In the genomic region with DNA sequence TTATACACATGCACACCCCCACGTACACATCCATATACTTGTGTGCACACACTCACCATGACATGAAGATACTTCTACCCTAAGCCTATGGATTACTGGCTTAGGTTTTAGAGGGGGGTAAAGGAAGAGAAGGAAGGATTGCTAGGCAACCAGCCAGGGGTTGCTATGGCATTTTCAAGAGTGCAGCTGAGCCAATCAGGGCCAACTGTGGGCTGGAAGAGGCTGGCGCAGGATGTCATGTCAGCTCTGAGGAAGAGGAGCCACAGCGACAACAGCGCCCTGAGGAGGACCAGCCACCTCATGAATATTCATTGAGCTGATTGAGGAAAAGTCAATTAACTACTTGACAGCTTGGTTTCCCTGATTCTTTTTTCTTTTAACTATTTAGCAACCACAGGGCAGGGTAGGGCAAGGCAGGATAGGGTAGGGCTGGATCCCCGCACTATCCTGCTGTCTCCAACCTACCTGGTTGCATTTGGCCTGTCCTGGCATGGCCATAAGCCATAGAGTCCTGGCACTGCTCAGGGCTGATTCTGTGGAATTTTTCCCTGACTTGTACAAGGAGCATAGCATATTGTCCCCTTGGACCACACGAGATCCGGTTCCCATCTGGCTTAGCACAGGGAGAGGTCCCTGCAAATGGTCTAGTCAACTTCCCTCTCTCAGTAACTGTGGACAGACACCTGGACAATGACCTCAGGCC, we compare ENCODE assay signal across 12 mouse cellular contexts. TPM values are rescaled to one million over a fixed set of nuclear protein-coding genes. Genes with fewer than 3 reads are reported as not detected.
DNase-seq lines count a peak whose midpoint lies in the region; ATAC-seq and TF ChIP-seq lines count a peak whose summit lies in the region.
"Had no signal": no experiment of that assay in that cellular context is flagged by ENCODE, and none has a peak within 500 bp of the region (broad histone marks: within the 10 kb centered on the region; RNA-seq: fewer than 3 reads in every experiment).

No protein-coding gene starts in this region.

- TF ChIP-seq CTCF in heart, adult 2 months (IDR thresholded peaks at IDR 0.05) = no peak

- intact Hi-C loops in heart, adult 2 months (cut with DNase I) = no loop called here

- H3K9ac ChIP-seq in midbrain, embryonic 14.5 days (replicated peaks; ENCODE audit: low read length) = no peak overlapping the region
- no peak overlapping the region for H3K9ac ChIP-seq in heart, adult 2 months (ENCODE audit: low read depth, low read length)

- H3K27me3 ChIP-seq in forebrain, embryonic 10.5 days (ENCODE audit: poor library complexity, severe bottlenecking) = no peaks in the 10 kb centered on the region
- no peaks in the 10 kb centered on the region for H3K27me3 ChIP-seq in midbrain, embryonic 14.5 days (ENCODE audit: control insufficient read depth, insufficient read depth, low read length)
- no peaks in the 10 kb centered on the region for H3K27me3 ChIP-seq in heart, adult 2 months (ENCODE audit: control insufficient read depth, insufficient read depth, low read length)

- peak overlapping the region; percentile 34 for H3K4me2 ChIP-seq in midbrain, embryonic 14.5 days (ENCODE audit: low read length)

- H3K36me3 ChIP-seq in forebrain, embryonic 10.5 days (replicated peaks) = peaks cover 92% of the 10 kb centered on the region
- no peaks in the 10 kb centered on the region for H3K36me3 ChIP-seq in midbrain, embryonic 14.5 days (ENCODE audit: control insufficient read depth, insufficient read depth, low read length)
- no peaks in the 10 kb centered on the region for H3K36me3 ChIP-seq in heart, adult 2 months (ENCODE audit: control insufficient read depth, insufficient read depth, low read length)

- H3K9me3 ChIP-seq in forebrain, embryonic 10.5 days = no peaks in the 10 kb centered on the region
- H3K9me3 ChIP-seq in midbrain, embryonic 14.5 days (ENCODE audit: control insufficient read depth, low read length) = no peaks in the 10 kb centered on the region

- no peaks in the 10 kb centered on the region for H3K79me2 ChIP-seq in heart, adult 2 months (replicated peaks; ENCODE audit: control insufficient read depth, insufficient read depth, low read length)

- peak overlapping the region; percentile 26; the same call in 1 of the 2 replicates for H3K27ac ChIP-seq in forebrain, embryonic 10.5 days
- H3K27ac ChIP-seq in midbrain, embryonic 14.5 days (replicated peaks; ENCODE audit: low read depth, low read length) = peak overlapping the region; percentile 82
- no peak overlapping the region for H3K27ac ChIP-seq in heart, adult 2 months
- H3K27ac ChIP-seq: kidney, postnatal 0 days had no signal

- 53% methylated on average over 7 of the region's 7 CpGs for WGBS in forebrain, embryonic 10.5 days
- WGBS in midbrain, embryonic 14.5 days = 17% methylated on average over 7 of the region's 7 CpGs
- 47% methylated on average over 7 of the region's 7 CpGs for WGBS in heart, adult 2 months

- no peak for TF ChIP-seq POLR2A in heart, adult 2 months (IDR thresholded peaks at IDR 0.05; ENCODE audit: insufficient read depth, low read depth, low read length)

- ATAC-seq in midbrain, embryonic 14.5 days (ENCODE audit: low FRiP score, low TSS enrichment) = peak; percentile 89

- peak; percentile 66 to 76 for DNase-seq in cerebellum, adult 18-20 months
- no peak for DNase-seq in forebrain, embryonic 10.5 days (ENCODE audit: extremely low spot score, low spot score)
- DNase-seq in layer of hippocampus, adult 18-20 months (ENCODE audit: low spot score in 2 of 2) = peak; percentile 81 to 82
- peak; percentile 89 for DNase-seq in midbrain, embryonic 14.5 days
- DNase-seq in thymus, postnatal 25 days = no peak
- no peak for DNase-seq in kidney, adult 8-10 months
- no peak for DNase-seq in heart, adult 2 months
- DNase-seq in heart, adult 9 months (ENCODE audit: low spot score in 2 of 2) = no peak
- DNase-seq: adrenal gland, postnatal 36 days had no signal

- H3K4me1 ChIP-seq in forebrain, embryonic 10.5 days = peaks cover 33% of the 10 kb centered on the region
- H3K4me1 ChIP-seq in midbrain, embryonic 14.5 days (ENCODE audit: control insufficient read depth, insufficient read depth, low read length) = peaks cover 38% of the 10 kb centered on the region
- H3K4me1 ChIP-seq in heart, adult 2 months (ENCODE audit: control insufficient read depth, insufficient read depth, low read length) = no peaks in the 10 kb centered on the region

- no peak for TF ChIP-seq EP300 in heart, adult 2 months (IDR thresholded peaks at IDR 0.05; ENCODE audit: insufficient read depth, low read depth, low read length)

- H3K4me3 ChIP-seq in forebrain, embryonic 10.5 days = no peak overlapping the region; the same call in 1 of the 2 replicates
- H3K4me3 ChIP-seq in midbrain, embryonic 14.5 days (replicated peaks; ENCODE audit: low read depth, low read length) = no peak overlapping the region
- no peak overlapping the region for H3K4me3 ChIP-seq in heart, adult 2 months

RNA-seq across cellular contexts. Expression of a gene that starts 41.2 kb away (rescaled TPM):
- 47.4 and 56.6 TPM in 2 replicates for polyA plus RNA-seq in forebrain, embryonic 10.5 days (2016; fragmentation: Nextera tagmentation; extraction: Ambion mirVana)
- 10 to 100 TPM; 50.9 to 55.6 TPM for total RNA-seq in layer of hippocampus, adult 18-20 months (2021)
- polyA plus RNA-seq in midbrain, embryonic 14.5 days (2014; fragmentation: Nextera tagmentation; extraction: Ambion mirVana) = 44.4 and 59.1 TPM in 2 replicates
- 10 to 100 TPM; 31.7 to 36.4 TPM for total RNA-seq in heart, adult 2 months (2021)
- 30.8 and 51.1 TPM in 2 replicates for polyA plus RNA-seq in heart, adult 2 months (2012; rRNA removed)

RNA-seq across cellular contexts. Expression of a gene that starts 49.3 kb away (rescaled TPM):
- 0.54 and 0.56 TPM in 2 replicates for polyA plus RNA-seq in forebrain, embryonic 10.5 days (2016; fragmentation: Nextera tagmentation; extraction: Ambion mirVana)
- total RNA-seq in layer of hippocampus, adult 18-20 months (2021) = under 1 TPM; 0.27 to 0.28 TPM
- 0.18 and 0.38 TPM in 2 replicates for polyA plus RNA-seq in midbrain, embryonic 14.5 days (2014; fragmentation: Nextera tagmentation; extraction: Ambion mirVana)
- total RNA-seq in heart, adult 2 months (2021) = not detected
- polyA plus RNA-seq in heart, adult 2 months (2012; rRNA removed) = not detected in 2 replicates
- total RNA-seq: adrenal gland, postnatal 36 days had no signal
- polyA plus RNA-seq: kidney, postnatal 0 days; lung, embryonic 16.5 days; spleen, adult 2 months had no signal

Comparison
In these comparisons a context has a peak if more than half of its experiments do, and no peak if none do; other contexts are left out.
1. DNase-seq: peak in cerebellum, adult 18-20 months (2 of 2), layer of hippocampus, adult 18-20 months (2 of 2) and midbrain, embryonic 14.5 days (single experiment); none in forebrain, embryonic 10.5 days (single experiment), thymus, postnatal 25 days (single experiment), kidney, adult 8-10 months (0 of 2), heart, adult 2 months (0 of 2) and heart, adult 9 months (0 of 2).